Mouse (Mus musculus) ES-E14 (cell line): ENCODE results near the gene Gm10944.

ENCODE experiments used
- HCFC1 ChIP-seq: IDR thresholded peaks from 2 replicates; pipeline ENCODE4 v1.6.1; 2012; ENCODE audit warnings: low read length, inconsistent platforms, borderline replicate concordance; ENCODE audit not compliant: insufficient read depth
- ZC3H11A ChIP-seq: IDR thresholded peaks from 2 replicates; pipeline ENCODE4 v1.6.1; 2012; ENCODE audit warnings: low read depth, mild to moderate bottlenecking, inconsistent platforms, low read length, borderline replicate concordance

DNA sequence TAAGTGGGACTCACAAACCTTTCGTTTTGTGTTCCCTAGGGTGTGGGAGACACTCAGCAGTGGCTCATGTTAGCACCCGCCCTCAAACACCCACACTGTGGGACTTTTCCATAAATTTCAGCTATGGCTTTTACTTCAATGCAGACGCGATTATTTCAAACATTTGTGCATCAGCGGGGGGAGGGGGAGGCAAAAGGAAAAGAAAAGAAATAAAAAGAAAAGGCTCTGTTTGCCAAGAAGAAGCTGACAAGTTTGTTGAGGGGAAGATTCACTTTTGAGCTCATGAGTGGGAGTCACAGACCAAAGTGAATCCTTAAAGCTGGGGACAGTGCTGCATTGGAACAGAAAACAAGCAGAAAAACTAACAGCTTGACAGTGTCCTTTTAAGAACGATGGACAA lies 16.3 kb downstream of the Gm10944 start:
- TF ChIP-seq ZC3H11A: no peak
- TF ChIP-seq HCFC1: no peak
